Mouse (Mus musculus) myocyte (in vitro differentiated cells): ENCODE data around the gene 4930503B20Rik.

Source experiments
- CEBPB ChIP-seq: IDR thresholded peaks from 2 replicates; pipeline ENCODE4 v1.6.1; 2011; ENCODE audit warnings: mild to moderate bottlenecking, moderate library complexity; ENCODE audit not compliant: poor library complexity, insufficient read depth, severe bottlenecking
- E2F4 ChIP-seq: IDR thresholded peaks from one replicate; pipeline ENCODE4 v1.6.1; 2011; ENCODE audit warnings: mild to moderate bottlenecking, control low read depth, moderate library complexity; ENCODE audit not compliant: insufficient read depth
- MAX ChIP-seq: IDR thresholded peaks from one replicate; pipeline ENCODE4 v1.6.1; 2011; ENCODE audit warnings: low read depth, mild to moderate bottlenecking, control low read depth
- MYOD1 ChIP-seq, 3 experiments: IDR thresholded peaks; one replicate each; pipeline ENCODE4 v1.6.1; 2011; ENCODE audit warnings: control low read depth in 2 of 3, low read depth in 2 of 3, mild to moderate bottlenecking in 2 of 3, moderate library complexity in 1 of 3; ENCODE audit not compliant: insufficient read length in 2 of 3, control insufficient read depth in 1 of 3
- MYOG ChIP-seq, 3 experiments: IDR thresholded peaks; one replicate each; pipeline ENCODE4 v1.6.1; 2011; ENCODE audit warnings: control low read depth in 2 of 3, low read depth in 2 of 3, mild to moderate bottlenecking in 2 of 3; ENCODE audit not compliant: insufficient read length in 2 of 3, control insufficient read depth in 1 of 3, insufficient read depth in 1 of 3
- POLR2A ChIP-seq: IDR thresholded peaks from one replicate; pipeline ENCODE4 v1.6.1; 2011; ENCODE audit warnings: low read depth, mild to moderate bottlenecking, control low read depth, moderate library complexity; ENCODE audit not compliant: insufficient read length
- POLR2AphosphoS2 ChIP-seq: IDR thresholded peaks from one replicate; pipeline ENCODE4 v1.6.1; 2011; ENCODE audit warnings: low read depth, control low read depth; ENCODE audit not compliant: insufficient read length
- REST ChIP-seq: IDR thresholded peaks from one replicate; pipeline ENCODE4 v1.6.1; 2011; ENCODE audit warnings: mild to moderate bottlenecking, control low read depth, moderate library complexity; ENCODE audit not compliant: insufficient read depth, insufficient read length
- TCF12 ChIP-seq: IDR thresholded peaks from one replicate; pipeline ENCODE4 v1.6.1; 2011; ENCODE audit warnings: mild to moderate bottlenecking, control low read depth; ENCODE audit not compliant: poor library complexity, insufficient read depth, severe bottlenecking
- TCF3 ChIP-seq: IDR thresholded peaks from one replicate; pipeline ENCODE4 v1.6.1; 2011; ENCODE audit warnings: low read depth, control low read depth; ENCODE audit not compliant: insufficient read length
- USF1 ChIP-seq: IDR thresholded peaks from one replicate; pipeline ENCODE4 v1.6.1; 2011; ENCODE audit warnings: low read depth, mild to moderate bottlenecking, control low read depth, moderate library complexity

DNA sequence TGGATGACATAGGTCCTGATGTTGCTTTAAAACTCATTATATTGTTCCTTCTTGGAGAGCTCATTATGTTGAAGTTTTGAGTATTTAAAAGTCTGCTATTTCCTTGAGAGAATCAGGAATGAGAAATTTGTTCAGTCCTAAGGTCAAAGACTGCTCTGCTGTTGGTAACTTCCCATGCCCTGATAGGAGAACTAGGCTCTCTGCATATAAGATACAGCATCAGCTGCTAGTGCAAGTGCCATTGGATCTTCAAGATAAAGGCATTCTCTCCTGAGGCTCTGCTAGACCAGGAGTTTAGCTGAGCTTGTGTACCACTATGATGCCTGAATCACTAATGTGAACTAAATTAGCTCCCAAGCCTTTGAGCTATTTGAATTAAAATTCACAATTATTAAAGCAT is 33.2 kb downstream of the 4930503B20Rik start:
- TF ChIP-seq POLR2A, result no peak
- no peak for TF ChIP-seq E2F4
- TF ChIP-seq MYOD1 (IDR thresholded peaks at IDR 0.05; ENCODE audit: control insufficient read depth in 1 of 3, insufficient read length in 2 of 3, low read depth in 2 of 3), result no peak
- no peak for TF ChIP-seq MAX
- no peak for TF ChIP-seq TCF12
- TF ChIP-seq USF1, result no peak
- no peak for TF ChIP-seq TCF3
- TF ChIP-seq MYOG (IDR thresholded peaks at IDR 0.05; ENCODE audit: control insufficient read depth in 1 of 3, insufficient read depth in 1 of 3, insufficient read length in 2 of 3, low read depth in 2 of 3), result no peak
- TF ChIP-seq REST, result no peak
- no peak for TF ChIP-seq POLR2AphosphoS2
- TF ChIP-seq CEBPB, result no peak
